Mouse (Mus musculus) E14TG2a.4 (cell line): ENCODE measurements around the gene Wdfy3.
A peak's percentile ranks its signal among the peaks of the same experiment; 100 is the strongest.

ENCODE experiments used
- CTCF ChIP-seq: conservative IDR thresholded peaks from 2 replicates; pipeline ENCODE4 v1.5.1; 2014; ENCODE audit warnings: low read length
- POU5F1 ChIP-seq: IDR thresholded peaks from 2 replicates; pipeline ENCODE4 v1.6.1; 2014; ENCODE audit warnings: low read length, borderline replicate concordance

- peak; percentile 89 for TF ChIP-seq CTCF
- TF ChIP-seq POU5F1: no peak
Measured at GRCm38 (mm10) chr5:101893820-101894515, 175.8 kb downstream of the Wdfy3 start.
